In genomic region chr19:3687676-3688171, GRCm38 (mm10) we compare ENCODE assay signal across 8 mouse cellular contexts. TPM values are rescaled to one million over a fixed set of nuclear protein-coding genes. Genes with fewer than 3 reads are reported as not detected.
DNase-seq lines count a peak whose midpoint lies in the region; TF ChIP-seq lines count a peak whose summit lies in the region.

No protein-coding gene starts in this region.

- no peak for TF ChIP-seq CTCF in bone marrow, adult 2 months (IDR thresholded peaks at IDR 0.05; ENCODE audit: control insufficient read depth, insufficient read depth, low read length)

- 11% methylated on average over 5 of the region's 5 CpGs for WGBS in bone marrow, adult 2 months

- intact Hi-C loops in heart, postnatal 36 days (cut with DNase I) = loop anchor here (2.0 to 5.0 kb wide), 2 partner anchors 21 to 45 kb away; partner anchors contain the start of gene 1810055G02Rik
- intact Hi-C loops in heart, postnatal 14 days (cut with DNase I) = loop anchor here (10.0 kb wide), 1 partner anchor 363 kb away; the partner anchor contains the start of gene Cpt1a

- DNase-seq in heart, adult 11 months = peak; percentile 98
- DNase-seq in heart, postnatal 36 days = no peak
- peak; percentile 31 to 38 for DNase-seq in heart, postnatal 14 days
- peak; percentile 55 for DNase-seq in liver
- DNase-seq in yolk sac, embryonic 10.5 days (ENCODE audit: low spot score) = peak; percentile 87
- DNase-seq in thymus, postnatal 4 days = no peak
- DNase-seq in gastrocnemius, postnatal 10 days = no peak

- peaks cover 4% of the 10 kb centered on the region for H3K4me1 ChIP-seq in bone marrow, adult 2 months (ENCODE audit: control insufficient read depth, insufficient read depth, low read length)

- peak overlapping the region; percentile 30 for H3K27ac ChIP-seq in bone marrow, adult 2 months (ENCODE audit: control insufficient read depth, insufficient read depth, low read depth, low read length, poor library complexity)

- H3K4me3 ChIP-seq in bone marrow, adult 2 months (replicated peaks; ENCODE audit: control insufficient read depth, low read depth, low read length) = no peak overlapping the region

- no peak for TF ChIP-seq POLR2A in bone marrow, adult 2 months (IDR thresholded peaks at IDR 0.05; ENCODE audit: borderline replicate concordance, control insufficient read depth, low read depth, low read length)

RNA-seq across cellular contexts. Expression of gene Lrp5, which starts 1.4 kb away (rescaled TPM):
- 10 to 100 TPM; 51.3 to 60.3 TPM for total RNA-seq in heart, postnatal 36 days (2021)
- 4.5 and 5.8 TPM in 2 replicates for polyA plus RNA-seq in bone marrow, adult 2 months (2011; ENCODE audit: insufficient read depth, insufficient read length, low replicate concordance, missing spikeins)
- 10 to 100 TPM; 47.8 to 52.8 TPM for total RNA-seq in heart, postnatal 14 days (2021)
- 10 to 100 TPM; 40.7 to 44.1 TPM for total RNA-seq in gastrocnemius, postnatal 10 days (2021)

RNA-seq across cellular contexts. Expression of gene 1810055G02Rik, which starts 20.4 kb away (rescaled TPM):
- 1 to 10 TPM; 7.3 to 7.5 TPM for total RNA-seq in heart, postnatal 36 days (2021)
- 1.8 and 6.0 TPM in 2 replicates for polyA plus RNA-seq in bone marrow, adult 2 months (2011; ENCODE audit: insufficient read depth, insufficient read length, low replicate concordance, missing spikeins)
- total RNA-seq in heart, postnatal 14 days (2021) = 1 to 10 TPM; 8.9 TPM
- 10 to 100 TPM; 19.5 to 26.6 TPM for total RNA-seq in gastrocnemius, postnatal 10 days (2021)

Comparison
In these comparisons a context has a peak if more than half of its experiments do, and no peak if none do; other contexts are left out.
1. DNase-seq: peak in heart, adult 11 months (single experiment), heart, postnatal 14 days (2 of 2), liver (single experiment) and yolk sac, embryonic 10.5 days (single experiment); none in heart, postnatal 36 days (0 of 2), thymus, postnatal 4 days (single experiment) and gastrocnemius, postnatal 10 days (single experiment).